17 mouse cellular contexts compared by ENCODE assay signal in genomic region chr14:31684343-31685040, GRCm38 (mm10). TPM values are rescaled to one million over a fixed set of nuclear protein-coding genes. Genes with fewer than 3 reads are reported as not detected.
DNase-seq lines count a peak whose midpoint lies in the region; ATAC-seq lines count a peak whose summit lies in the region.
"Had no signal": no experiment of that assay in that cellular context is flagged by ENCODE, and none has a peak within 500 bp of the region (broad histone marks: within the 10 kb centered on the region; RNA-seq: fewer than 3 reads in every experiment).

No protein-coding gene starts in this region.

- peak overlapping the region; percentile 71 for H3K27ac ChIP-seq in macrophage
- H3K27ac ChIP-seq: embryonic facial prominence, embryonic 15.5 days; heart, adult 2 months had no signal

- no peak overlapping the region for H3K4me3 ChIP-seq in macrophage (ENCODE audit: inconsistent target)
- H3K4me3 ChIP-seq: embryonic facial prominence, embryonic 15.5 days; heart, adult 2 months had no signal

- H3K36me3 ChIP-seq in macrophage (ENCODE audit: inconsistent target): no peaks in the 10 kb centered on the region
- H3K36me3 ChIP-seq: embryonic facial prominence, embryonic 15.5 days had no signal

- WGBS in macrophage (ENCODE audit: missing documents): under 1% methylated on average over 7 of the region's 7 CpGs

- DNase-seq in 416B (ENCODE audit: low read depth): peak; percentile 69
- DNase-seq in A20 (ENCODE audit: low read depth, low spot score): peak; percentile 68
- no peak for DNase-seq in c-Kit-positive CD71-positive TER-119-positive erythroid progenitor cells, embryonic 14.5 days (ENCODE audit: low spot score)
- DNase-seq in kidney, postnatal 25 days: no peak
- no peak for DNase-seq in T-cell, adult 2 months (ENCODE audit: low spot score)
- DNase-seq: cerebellum, postnatal 14 days; forebrain, postnatal 0 days; heart, adult 2 months; heart, postnatal 14 days had no signal

- ATAC-seq in common myeloid progenitor, adult 5-6 weeks (replicated peaks; ENCODE audit: low read depth, poor library complexity, severe bottlenecking): peak; percentile 36; the same call in 1 of the 2 replicates
- ATAC-seq: forebrain, postnatal 0 days; intestine, postnatal 0 days had no signal

- no peaks in the 10 kb centered on the region for H3K79me2 ChIP-seq in macrophage (ENCODE audit: inconsistent target)

RNA-seq across cellular contexts. Expression of gene Hacl1, which starts 43.4 kb away (rescaled TPM):
- 25.5 and 27.5 TPM in 2 replicates for total RNA-seq in common myeloid progenitor, adult 5-6 weeks (2017)
- 10 to 100 TPM in 7 of 26 experiments, 1 to 10 TPM in 17, under 1 TPM in 1, not detected in 1; 0.91 to 22.8 (median 6.3) TPM for total RNA-seq in macrophage (2018; cell fraction: chromatin; rRNA removed)
- 1 to 10 TPM; 2.5 to 6.6 (median 4.2) TPM for total RNA-seq in macrophage (2018; cell fraction: cytosol; rRNA removed)
- 10 to 100 TPM in 2 of 26 experiments, 1 to 10 TPM in 24; 1.3 to 12.4 (median 3.7) TPM for total RNA-seq in macrophage (2018; cell fraction: nucleus; rRNA removed)
- 2.4 to 6.6 TPM (median 3.2 TPM) in 3 replicates for polyA plus RNA-seq in macrophage (2018)

RNA-seq across cellular contexts. Expression of gene Btd, which starts 43.7 kb away (rescaled TPM):
- total RNA-seq in common myeloid progenitor, adult 5-6 weeks (2017): 12.2 and 13.1 TPM in 2 replicates
- 1 to 10 TPM in 25 of 26 experiments, under 1 TPM in 1; 0.87 to 4.8 (median 2.7) TPM for total RNA-seq in macrophage (2018; cell fraction: chromatin; rRNA removed)
- 10 to 100 TPM in 24 of 26 experiments, 1 to 10 TPM in 2; 8.0 to 16.2 (median 12.1) TPM for total RNA-seq in macrophage (2018; cell fraction: cytosol; rRNA removed)
- total RNA-seq in macrophage (2018; cell fraction: nucleus; rRNA removed): 10 to 100 TPM in 16 of 26 experiments, 1 to 10 TPM in 10; 1.9 to 16.0 (median 11.4) TPM
- polyA plus RNA-seq in macrophage (2018): 9.4 to 12.8 TPM (median 11.9 TPM) in 3 replicates

RNA-seq across cellular contexts. Expression of gene Gm49387, which starts 43.8 kb away (rescaled TPM):
- not detected in 2 replicates for total RNA-seq in common myeloid progenitor, adult 5-6 weeks (2017)
- total RNA-seq in macrophage (2018; cell fraction: chromatin; rRNA removed): 1 to 10 TPM in 1 of 26 experiments, not detected in 25; 1.3 TPM
- under 1 TPM in 1 of 26 experiments, not detected in 25; 0.22 TPM for total RNA-seq in macrophage (2018; cell fraction: cytosol; rRNA removed)
- under 1 TPM in 2 of 26 experiments, not detected in 24; 0.44 to 0.72 TPM for total RNA-seq in macrophage (2018; cell fraction: nucleus; rRNA removed)
- not detected in 3 replicates for polyA plus RNA-seq in macrophage (2018)
- total RNA-seq: forebrain, postnatal 0 days; left cerebral cortex, adult 8-10 months; liver, adult 2 months had no signal
- polyA plus RNA-seq: large intestine, adult 2 months; urinary bladder, adult 2 months had no signal

Comparison
In these comparisons a context has a peak if more than half of its experiments do, and no peak if none do; other contexts are left out.
1. DNase-seq: peak in 416B (single experiment) and A20 (single experiment); none in c-Kit-positive CD71-positive TER-119-positive erythroid progenitor cells, embryonic 14.5 days (single experiment), kidney, postnatal 25 days (0 of 2) and T-cell, adult 2 months (single experiment).